Mouse (Mus musculus): Measurements from ENCODE around the gene 1700028K03Rik. TPM values are rescaled to one million over a fixed set of nuclear protein-coding genes. Genes with fewer than 3 reads are reported as not detected.

1700028K03Rik gene
- polyA plus RNA-seq, 1 experiment from 2014 or later, result 0.05 TPM

DNA sequence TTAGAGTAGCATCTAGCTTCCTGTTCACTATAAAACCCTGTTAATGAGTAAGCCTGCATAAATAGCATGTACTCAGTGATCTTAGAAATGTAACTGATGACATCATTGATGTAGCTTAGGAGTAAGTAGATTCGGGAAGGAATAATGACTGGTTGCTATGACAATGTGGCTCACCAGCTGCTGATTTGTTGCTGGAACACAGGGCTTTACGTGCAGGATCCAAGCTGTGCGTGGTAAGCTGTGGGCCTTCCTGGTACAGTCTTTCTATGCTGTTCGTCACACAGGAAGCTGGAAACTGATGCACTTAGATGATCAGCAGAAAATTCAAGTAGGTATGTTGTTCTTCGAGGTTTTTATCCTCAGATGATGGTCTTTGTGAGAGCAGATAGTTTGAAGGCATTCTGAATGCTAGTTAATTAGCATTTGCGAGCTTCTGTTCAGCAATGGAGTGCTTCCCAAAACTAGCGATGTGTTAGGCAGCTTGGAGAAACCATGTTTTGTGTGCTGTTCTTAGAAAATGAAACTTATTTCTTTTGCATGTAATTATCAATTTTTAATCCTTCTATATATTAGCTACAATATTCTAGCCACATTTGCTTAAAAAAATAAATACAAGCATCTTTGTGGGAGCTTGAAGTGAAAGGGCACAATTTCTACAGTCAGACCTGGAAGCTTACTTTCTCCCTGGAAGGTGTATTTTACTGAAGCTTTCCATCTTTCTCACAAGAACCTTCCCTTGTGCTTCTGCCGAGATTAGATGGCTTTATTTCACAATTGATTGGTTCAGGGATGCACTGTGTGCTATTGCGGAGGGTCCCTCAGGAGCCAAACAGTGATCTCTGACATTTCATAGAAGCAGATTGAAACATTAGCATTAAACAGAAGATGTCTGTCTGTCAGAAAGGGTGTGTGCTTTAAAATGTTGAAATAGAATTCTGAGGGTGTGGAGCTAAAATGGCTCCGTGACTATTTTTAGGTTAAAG is 36.7 kb upstream of the 1700028K03Rik start:
- Histone ChIP-seq H3K27me3 (ENCODE audit: insufficient read depth, low read length) (no peaks in the 10 kb centered on the region), H3K9ac (ENCODE audit: low read depth, low read length) (no peak overlapping the region), H3K4me2 (ENCODE audit: low read length) (no peak overlapping the region), H3K27ac (no peak overlapping the region), H3K36me3 (ENCODE audit: insufficient read depth, low read length) (no peaks in the 10 kb centered on the region), H3K4me1 (replicated peaks; ENCODE audit: insufficient read depth, low read length) (no peaks in the 10 kb centered on the region), H3K9me3 (replicated peaks; ENCODE audit: low read length) (no peaks in the 10 kb centered on the region), H3K4me3 (replicated peaks; ENCODE audit: low read depth, low read length) (no peak overlapping the region)
- no peak for ATAC-seq (replicated peaks; ENCODE audit: low FRiP score, low read depth)
- peak; percentile 24 for DNase-seq (ENCODE audit: low spot score)
- no peak for TF ChIP-seq CTCF (IDR thresholded peaks at IDR 0.05; ENCODE audit: low read depth)
- 70% methylated on average over 10 of the region's 10 CpGs for WGBS

DNA sequence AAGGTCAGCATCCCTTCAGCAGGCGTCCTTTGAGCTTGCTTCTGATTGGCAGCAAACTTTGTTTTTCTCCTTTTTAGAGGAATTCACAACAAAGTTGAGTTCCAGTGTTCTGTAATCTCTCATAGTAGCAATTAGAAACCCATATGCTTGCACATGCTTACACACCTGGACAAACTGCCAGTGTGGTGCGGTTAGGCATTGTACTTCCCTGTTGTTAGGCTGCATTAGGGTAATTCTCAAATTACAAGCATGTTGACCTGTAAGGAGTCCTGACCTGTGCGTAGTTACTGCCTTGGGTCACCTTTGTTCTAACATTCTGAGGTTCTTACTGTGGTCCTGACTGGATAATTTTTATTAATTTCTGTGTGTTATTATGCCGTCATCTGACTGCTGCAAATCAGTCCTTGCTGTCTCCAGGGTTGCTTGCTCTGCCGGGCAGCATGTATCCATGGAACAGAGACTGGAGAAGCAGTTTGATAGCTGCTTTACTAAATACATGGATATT is 35.7 kb upstream of the 1700028K03Rik start:
- Histone ChIP-seq H3K4me1 (replicated peaks; ENCODE audit: insufficient read depth, low read length) (no peaks in the 10 kb centered on the region), H3K9ac (ENCODE audit: low read depth, low read length) (no peak overlapping the region), H3K4me2 (ENCODE audit: low read length) (no peak overlapping the region), H3K36me3 (ENCODE audit: insufficient read depth, low read length) (no peaks in the 10 kb centered on the region), H3K27me3 (ENCODE audit: insufficient read depth, low read length) (no peaks in the 10 kb centered on the region), H3K9me3 (replicated peaks; ENCODE audit: low read length) (no peaks in the 10 kb centered on the region), H3K27ac (no peak overlapping the region), H3K4me3 (replicated peaks; ENCODE audit: low read depth, low read length) (no peak overlapping the region)
- no peak for ATAC-seq (replicated peaks; ENCODE audit: low FRiP score, low read depth)
- no peak for TF ChIP-seq CTCF (IDR thresholded peaks at IDR 0.05; ENCODE audit: low read depth)
- WGBS, result 68% methylated on average over 5 of the region's 5 CpGs
- no peak for DNase-seq (ENCODE audit: low spot score)

DNA sequence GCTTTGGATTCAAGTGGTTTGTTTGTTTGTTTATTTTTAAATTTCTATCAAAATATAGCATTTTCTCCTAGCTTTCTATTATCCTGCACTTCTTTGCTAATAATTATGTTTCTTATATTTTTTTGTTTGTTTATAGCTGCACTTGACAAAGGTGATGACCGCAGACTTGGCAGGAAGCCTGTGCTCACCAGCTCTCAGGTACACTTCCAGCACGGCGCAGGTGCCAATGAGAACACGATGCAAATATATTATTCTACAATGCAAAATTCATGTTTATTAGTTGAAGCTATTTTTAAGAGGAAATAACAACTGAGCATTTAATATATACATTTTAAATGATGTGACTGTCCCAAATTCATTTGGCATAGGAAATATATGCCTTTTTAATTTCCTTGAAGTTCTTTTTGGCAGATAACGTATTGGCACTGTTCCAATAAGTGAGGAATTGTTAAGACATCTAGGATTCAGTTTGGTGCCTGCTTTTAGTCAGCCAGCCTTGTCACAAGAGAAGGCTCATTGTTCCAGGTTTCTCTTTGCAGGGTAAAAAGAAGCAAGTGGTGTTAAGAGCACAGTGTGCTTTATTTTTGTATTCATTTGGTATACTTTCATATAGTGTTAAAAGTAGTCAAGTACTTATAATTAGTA is 34.5 kb upstream of the 1700028K03Rik start:
- 89% methylated on average over 5 of the region's 5 CpGs for WGBS
- no peak overlapping the region for H3K4me3 ChIP-seq (replicated peaks; ENCODE audit: low read depth, low read length)
- DNase-seq (ENCODE audit: low spot score), result no peak

DNA sequence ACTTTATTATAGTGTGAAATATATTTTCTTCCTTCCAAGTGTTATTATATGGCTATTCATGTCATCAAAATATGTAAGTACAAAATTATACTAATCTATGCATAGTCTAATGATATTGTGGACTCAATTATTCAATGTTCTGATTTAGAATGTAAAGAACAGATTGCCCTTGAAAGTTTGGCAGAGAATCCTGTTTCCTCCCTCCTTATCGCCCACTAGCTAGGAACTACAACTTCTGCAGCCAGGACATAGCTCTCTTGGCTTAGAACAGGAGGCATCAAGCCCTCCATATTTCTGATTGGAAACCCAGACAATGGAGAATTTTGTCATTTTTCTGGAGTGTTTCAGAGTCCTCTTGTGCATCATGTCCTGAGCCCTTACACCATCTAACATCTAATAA is 33.8 kb upstream of the 1700028K03Rik start:
- DNase-seq (ENCODE audit: low spot score) (no peak), ATAC-seq (replicated peaks; ENCODE audit: low FRiP score, low read depth) (no peak)
- no peak for TF ChIP-seq CTCF (IDR thresholded peaks at IDR 0.05; ENCODE audit: low read depth)
- Histone ChIP-seq H3K4me1 (replicated peaks; ENCODE audit: insufficient read depth, low read length) (no peaks in the 10 kb centered on the region), H3K9ac (ENCODE audit: low read depth, low read length) (no peak overlapping the region), H3K27me3 (ENCODE audit: insufficient read depth, low read length) (no peaks in the 10 kb centered on the region), H3K27ac (no peak overlapping the region), H3K36me3 (ENCODE audit: insufficient read depth, low read length) (no peaks in the 10 kb centered on the region), H3K9me3 (replicated peaks; ENCODE audit: low read length) (no peaks in the 10 kb centered on the region), H3K4me2 (ENCODE audit: low read length) (no peak overlapping the region), H3K4me3 (replicated peaks; ENCODE audit: low read depth, low read length) (no peak overlapping the region)
- WGBS, result 97% methylated on average over 1 of the region's 1 CpGs

More for the DNA sequence above, 34.5 kb upstream of the 1700028K03Rik start:
- Histone ChIP-seq H3K27ac (no peak overlapping the region), H3K36me3 (ENCODE audit: insufficient read depth, low read length) (no peaks in the 10 kb centered on the region), H3K9ac (ENCODE audit: low read depth, low read length) (no peak overlapping the region), H3K27me3 (ENCODE audit: insufficient read depth, low read length) (no peaks in the 10 kb centered on the region), H3K9me3 (replicated peaks; ENCODE audit: low read length) (no peaks in the 10 kb centered on the region), H3K4me1 (replicated peaks; ENCODE audit: insufficient read depth, low read length) (no peaks in the 10 kb centered on the region), H3K4me2 (ENCODE audit: low read length) (no peak overlapping the region)
- ATAC-seq (replicated peaks; ENCODE audit: low FRiP score, low read depth), result no peak
- TF ChIP-seq CTCF (IDR thresholded peaks at IDR 0.05; ENCODE audit: low read depth), result no peak

DNA sequence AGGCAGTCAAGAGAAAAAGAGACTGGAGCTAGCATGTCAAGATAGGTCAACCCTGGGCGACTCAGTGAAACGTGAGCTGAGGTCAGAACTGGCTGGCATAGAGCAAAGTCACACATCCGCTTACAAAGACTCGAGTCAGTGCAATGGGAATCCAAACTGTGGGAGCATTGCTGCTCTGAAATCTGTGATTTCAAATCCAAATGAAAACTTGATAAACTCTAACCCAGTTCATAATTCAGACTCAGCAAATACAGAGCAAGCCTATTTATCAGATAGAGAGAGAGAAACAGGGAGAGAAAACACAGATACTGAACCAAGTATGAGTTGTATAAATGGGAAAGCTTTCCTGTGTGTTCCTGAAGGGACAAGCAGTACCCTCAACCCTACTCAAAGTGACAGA is 27.2 kb upstream of the 1700028K03Rik start, which contains the start of gene Gm42669:
Gm42669 (plus strand) TSS at position 301 of the 400 bp plus-strand sequence.
- Histone ChIP-seq H3K27me3 (ENCODE audit: insufficient read depth, low read length) (no peaks in the 10 kb centered on the region), H3K27ac (no peak within 1 kb of the TSS), H3K9me3 (replicated peaks; ENCODE audit: low read length) (no peaks in the 10 kb centered on the region), H3K4me2 (ENCODE audit: low read length) (no peak within 1 kb of the TSS), H3K36me3 (ENCODE audit: insufficient read depth, low read length) (no peaks in the 10 kb centered on the region), H3K4me3 (replicated peaks; ENCODE audit: low read depth, low read length) (no peak within 1 kb of the TSS), H3K4me1 (replicated peaks; ENCODE audit: insufficient read depth, low read length) (no peaks in the 10 kb centered on the region), H3K9ac (ENCODE audit: low read depth, low read length) (no peak within 1 kb of the TSS)
- no peak for ATAC-seq (replicated peaks; ENCODE audit: low FRiP score, low read depth)
- 54% methylated on average over 4 of the region's 4 CpGs for WGBS
- no peak for DNase-seq (ENCODE audit: low spot score)
- TF ChIP-seq CTCF (IDR thresholded peaks at IDR 0.05; ENCODE audit: low read depth), result no peak

DNA sequence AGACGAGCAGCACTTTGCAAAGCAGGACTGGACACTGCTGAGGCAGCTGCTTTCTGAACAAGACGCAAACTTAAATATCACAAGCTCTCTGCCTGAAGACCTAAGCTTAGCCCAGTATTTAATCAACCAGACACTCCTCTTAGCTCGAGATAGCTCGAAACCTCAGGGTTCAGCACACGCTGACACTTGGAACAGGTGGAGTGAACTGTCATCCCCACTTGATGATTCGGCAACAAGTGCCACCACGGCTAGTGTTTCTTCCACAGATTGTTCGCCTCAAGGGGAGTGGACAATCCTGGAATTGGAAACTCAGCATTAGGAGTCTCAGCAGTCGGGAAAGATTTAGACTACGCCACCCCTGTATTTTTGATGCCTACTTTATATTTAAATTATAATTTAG is 24.0 kb upstream of the 1700028K03Rik start:
- no peak overlapping the region for H3K9ac ChIP-seq (ENCODE audit: low read depth, low read length)
- no peak for TF ChIP-seq CTCF (IDR thresholded peaks at IDR 0.05; ENCODE audit: low read depth)
- WGBS, result 85% methylated on average over 10 of the region's 10 CpGs
- no peak overlapping the region for H3K4me3 ChIP-seq (replicated peaks; ENCODE audit: low read depth, low read length)
- no peak overlapping the region for H3K27ac ChIP-seq
- no peaks in the 10 kb centered on the region for H3K27me3 ChIP-seq (ENCODE audit: insufficient read depth, low read length)
- DNase-seq (ENCODE audit: low spot score) (no peak), ATAC-seq (replicated peaks; ENCODE audit: low FRiP score, low read depth) (no peak)
- no peaks in the 10 kb centered on the region for H3K36me3 ChIP-seq (ENCODE audit: insufficient read depth, low read length)
- no peaks in the 10 kb centered on the region for H3K4me1 ChIP-seq (replicated peaks; ENCODE audit: insufficient read depth, low read length)
- no peak overlapping the region for H3K4me2 ChIP-seq (ENCODE audit: low read length)
- no peaks in the 10 kb centered on the region for H3K9me3 ChIP-seq (replicated peaks; ENCODE audit: low read length)

Data from kidney, postnatal 0 days (tissue).